Mouse (Mus musculus) neural tube, embryonic 12.5 days (tissue): ENCODE measurements around the gene Pou1f1. TPM values are rescaled to one million over a fixed set of nuclear protein-coding genes. Genes with fewer than 3 reads are reported as not detected.

Experiments
- ATAC-seq: fragments of 200-750 bp; cut with Nextera tagmentation; 2 replicates; pipeline ENCODE4 v1.8.0; 2017; ENCODE audit warnings: low read depth, mild to moderate bottlenecking, moderate TSS enrichment, moderate library complexity; ENCODE audit not compliant: low FRiP score
- H3K27ac ChIP-seq: fragments of 300-500 bp; sonication (generic); 2 replicates; pipeline ENCODE4 v1.5.1; 2016
- H3K27me3 ChIP-seq: fragments of 300-500 bp; sonication (generic); replicated peaks from 2 replicates; pipeline ENCODE4 v1.6.1; 2016; ENCODE audit warnings: mild to moderate bottlenecking
- H3K36me3 ChIP-seq: fragments of 300-500 bp; sonication (generic); 2 replicates; pipeline ENCODE4 v1.6.1; 2016; ENCODE audit warnings: mild to moderate bottlenecking
- H3K4me1 ChIP-seq: fragments of 300-500 bp; sonication (generic); 2 replicates; pipeline ENCODE4 v1.6.1; 2016
- H3K4me2 ChIP-seq: fragments of 300-500 bp; sonication (generic); replicated peaks from 2 replicates; pipeline ENCODE4 v1.6.1; 2016; ENCODE audit warnings: mild to moderate bottlenecking
- H3K4me3 ChIP-seq: fragments of 300-500 bp; sonication (generic); 2 replicates; pipeline ENCODE4 v1.5.1; 2016
- H3K9ac ChIP-seq: fragments of 300-500 bp; sonication (generic); 2 replicates; pipeline ENCODE4 v1.6.1; 2016; ENCODE audit warnings: mild to moderate bottlenecking
- H3K9me3 ChIP-seq: fragments of 300-500 bp; sonication (generic); 2 replicates; pipeline ENCODE4 v1.6.1; 2016; ENCODE audit warnings: mild to moderate bottlenecking
- WGBS: fragments of 180-500 bp; shearing (Covaris S2); methylation state at CpG from one replicate; pipeline ENCODE4 v1.1.7; 2016; 5-methylcytosine and 5-hydroxymethylcytosine counted together
- polyA plus RNA-seq: library from polyadenylated mRNA; unstranded; fragments of >200 nt; fragmentation: Nextera tagmentation; extraction: Ambion mirVana; gene quantifications from 2 replicates; pipeline ENCODE4 v1.2.1, GENCODE M21; 2016

Gene Pou1f1
- polyA plus RNA-seq, 1 experiment from 2014 or later, result not detected

GRCm38 (mm10) chr16:65568853-65569252 is 48.5 kb downstream of the Pou1f1 start:
- no peaks in the 10 kb centered on the region for H3K27me3 ChIP-seq
- no peak overlapping the region for H3K27ac ChIP-seq
- no peaks in the 10 kb centered on the region for H3K36me3 ChIP-seq
- no peak overlapping the region for H3K4me2 ChIP-seq
- no peak overlapping the region for H3K4me3 ChIP-seq
- H3K4me1 ChIP-seq, result no peaks in the 10 kb centered on the region; the same call in 1 of the 2 replicates
- no peak overlapping the region for H3K9ac ChIP-seq
- ATAC-seq, result no peak
- no peaks in the 10 kb centered on the region for H3K9me3 ChIP-seq
- 78% methylated on average over 4 of the region's 4 CpGs for WGBS

GRCm38 (mm10) chr16:65577298-65578029 is 57.2 kb downstream of the Pou1f1 start:
- no peaks in the 10 kb centered on the region for H3K9me3 ChIP-seq
- H3K36me3 ChIP-seq, result no peaks in the 10 kb centered on the region
- H3K9ac ChIP-seq, result no peak overlapping the region
- no peak overlapping the region for H3K4me3 ChIP-seq
- no peaks in the 10 kb centered on the region for H3K27me3 ChIP-seq
- 42% methylated on average over 6 of the region's 6 CpGs for WGBS
- no peak overlapping the region for H3K27ac ChIP-seq
- H3K4me2 ChIP-seq, result no peak overlapping the region
- no peak for ATAC-seq
- no peaks in the 10 kb centered on the region for H3K4me1 ChIP-seq

Other genes starting within 250 kb of the Pou1f1 start
- gene Chmp2b, start 42.2 kb downstream of the Pou1f1 start, polyA plus RNA-seq, result 125 and 131 TPM in 2 replicates